Mouse (Mus musculus) MEL (cell line): ENCODE results near the gene Lrpprc. TPM values are rescaled to one million over a fixed set of nuclear protein-coding genes. Genes with fewer than 3 reads are reported as not detected.

Experiments used
- DNase-seq: peaks from one replicate; pipeline ENCODE4 v3.0.0; 2011; ENCODE audit warnings: low read depth, low spot score
- H3K27ac ChIP-seq: 2 replicates; pipeline ENCODE4 v1.5.1; 2012; ENCODE audit warnings: low read depth, mild to moderate bottlenecking, control low read depth, low read length, moderate library complexity; ENCODE audit not compliant: control insufficient read depth
- H3K27me3 ChIP-seq, 2 experiments: fragments of 150-350 bp in 1 of 2; sonication (generic) in 1 of 2; 2 replicates each; pipeline ENCODE4 v1.6.1; 2012; ENCODE audit warnings: low read length in 2 of 2, mild to moderate bottlenecking in 2 of 2, improper control_type of control experiment in 1 of 2, moderate library complexity in 1 of 2; ENCODE audit not compliant: insufficient read depth in 2 of 2, control insufficient read depth in 1 of 2
- H3K36me3 ChIP-seq, 2 experiments: 2 replicates each; pipeline ENCODE4 v1.6.1; 2012 to 2014; ENCODE audit warnings: low read length in 2 of 2, improper control_type of control experiment in 1 of 2, inconsistent platforms in 1 of 2, mild to moderate bottlenecking in 1 of 2; ENCODE audit not compliant: insufficient read depth in 2 of 2, control insufficient read depth in 1 of 2
- H3K4me1 ChIP-seq, 2 experiments: fragments of 150-350 bp in 1 of 2; sonication (generic) in 1 of 2; 2 replicates each; pipeline ENCODE4 v1.6.1; 2012; ENCODE audit warnings: low read length in 2 of 2, improper control_type of control experiment in 1 of 2, mild to moderate bottlenecking in 1 of 2; ENCODE audit not compliant: insufficient read depth in 2 of 2, control insufficient read depth in 1 of 2
- H3K4me3 ChIP-seq, 2 experiments: fragments of 150-350 bp in 1 of 2; sonication (generic) in 1 of 2; 2 replicates each; pipeline ENCODE4 v1.5.1; 2012; ENCODE audit warnings: low read depth in 2 of 2, low read length in 2 of 2, mild to moderate bottlenecking in 2 of 2, moderate library complexity in 2 of 2, control low read depth in 1 of 2, improper control_type of control experiment in 1 of 2; ENCODE audit not compliant: control insufficient read depth in 1 of 2, insufficient read depth in 1 of 2
- H3K79me2 ChIP-seq: 2 replicates; pipeline ENCODE4 v1.6.1; 2012; ENCODE audit warnings: mild to moderate bottlenecking, low read length, moderate library complexity; ENCODE audit not compliant: control insufficient read depth, poor library complexity, insufficient read depth
- H3K9ac ChIP-seq: 2 replicates; pipeline ENCODE4 v1.6.1; 2012; ENCODE audit warnings: low read depth, mild to moderate bottlenecking, control low read depth, low read length, moderate library complexity; ENCODE audit not compliant: control insufficient read depth, poor library complexity, severe bottlenecking
- H3K9me3 ChIP-seq: fragments of 150-350 bp; sonication (generic); replicated peaks from 2 replicates; pipeline ENCODE4 v1.6.1; 2012; ENCODE audit warnings: mild to moderate bottlenecking, low read length, improper control_type of control experiment, moderate library complexity; ENCODE audit not compliant: insufficient read depth
- BHLHE40 ChIP-seq: IDR thresholded peaks from 2 replicates; pipeline ENCODE4 v1.6.1; 2012; ENCODE audit warnings: low read depth, mild to moderate bottlenecking, inconsistent platforms, low read length, improper control_type of control experiment, borderline replicate concordance
- CHD2 ChIP-seq: IDR thresholded peaks from 2 replicates; pipeline ENCODE4 v1.6.1; 2011; ENCODE audit warnings: low read length, improper control_type of control experiment
- EP300 ChIP-seq, 2 experiments: IDR thresholded peaks; 2 replicates each; pipeline ENCODE4 v1.6.1; 2011; ENCODE audit warnings: improper control_type of control experiment in 2 of 2, low read length in 2 of 2, low read depth in 1 of 2, mild to moderate bottlenecking in 1 of 2
- GABPA ChIP-seq: IDR thresholded peaks from 2 replicates; pipeline ENCODE4 v1.6.1; 2012; ENCODE audit warnings: low read depth, mild to moderate bottlenecking, inconsistent platforms, low read length, improper control_type of control experiment, moderate library complexity
- HCFC1 ChIP-seq: IDR thresholded peaks from 2 replicates; pipeline ENCODE4 v1.6.1; 2012; ENCODE audit warnings: low read depth, mild to moderate bottlenecking, inconsistent platforms, low read length, improper control_type of control experiment, moderate library complexity
- MAZ ChIP-seq: IDR thresholded peaks from 2 replicates; pipeline ENCODE4 v1.6.1; 2012; ENCODE audit warnings: low read depth, mild to moderate bottlenecking, inconsistent platforms, low read length, improper control_type of control experiment
- MEF2A ChIP-seq: IDR thresholded peaks from 2 replicates; pipeline ENCODE4 v1.6.1; 2014; ENCODE audit warnings: low read depth, mild to moderate bottlenecking, inconsistent platforms, low read length, improper control_type of control experiment; ENCODE audit not compliant: poor library complexity, insufficient replicate concordance, severe bottlenecking; ENCODE audit errors: extremely low read depth
- MXI1 ChIP-seq: IDR thresholded peaks from 2 replicates; pipeline ENCODE4 v1.6.1; 2011; ENCODE audit warnings: mild to moderate bottlenecking, low read depth, low read length, improper control_type of control experiment
- NELFE ChIP-seq: IDR thresholded peaks from 2 replicates; pipeline ENCODE4 v1.6.1; 2011; ENCODE audit warnings: low read depth, low read length, improper control_type of control experiment
- NRF1 ChIP-seq: IDR thresholded peaks from 2 replicates; pipeline ENCODE4 v1.6.1; 2014; ENCODE audit warnings: low read depth, mild to moderate bottlenecking, inconsistent platforms, low read length, improper control_type of control experiment, moderate library complexity; ENCODE audit not compliant: poor library complexity, insufficient read depth, severe bottlenecking
- POLR2AphosphoS2 ChIP-seq: IDR thresholded peaks from 2 replicates; pipeline ENCODE4 v1.6.1; 2011; ENCODE audit warnings: low read length, improper control_type of control experiment
- POLR2AphosphoS5 ChIP-seq: IDR thresholded peaks from 2 replicates; pipeline ENCODE4 v1.6.1; 2012; ENCODE audit warnings: low read depth, borderline replicate concordance, mild to moderate bottlenecking, inconsistent platforms, low read length, moderate library complexity, mixed read lengths
- SMC3 ChIP-seq: IDR thresholded peaks from 2 replicates; pipeline ENCODE4 v1.6.1; 2011; ENCODE audit warnings: low read depth, low read length, improper control_type of control experiment
- TAL1 ChIP-seq: IDR thresholded peaks from 2 replicates; pipeline ENCODE4 v1.6.1; 2012; ENCODE audit warnings: mild to moderate bottlenecking, inconsistent platforms, low read length, moderate library complexity, mixed read lengths
- TCF12 ChIP-seq: IDR thresholded peaks from 2 replicates; pipeline ENCODE4 v1.6.1; 2014; ENCODE audit warnings: low read depth, mild to moderate bottlenecking, inconsistent platforms, low read length, improper control_type of control experiment, moderate library complexity
- USF1 ChIP-seq: IDR thresholded peaks from 2 replicates; pipeline ENCODE4 v1.6.1; 2014; ENCODE audit warnings: low read depth, mild to moderate bottlenecking, inconsistent platforms, low read length, improper control_type of control experiment, moderate library complexity
- polyA plus RNA-seq, 2 experiments: library from polyadenylated mRNA; stranded (reverse) in 1 of 2; unstranded in 1 of 2; fragments of >175 nt in 1 of 2; fragments of >200 nt in 1 of 2; gene quantifications; 2 replicates each; pipeline versions ENCODE4 v1.2.1 to v1.2.4; 2012; ENCODE audit warnings: low replicate concordance in 2 of 2, low read depth in 1 of 2; ENCODE audit not compliant: insufficient read length in 2 of 2, insufficient read depth in 1 of 2, missing spikeins in 1 of 2
- total RNA-seq: library from RNA; depleted of rRNA; stranded (reverse); fragments of 300-350 nt; gene quantifications from 2 replicates; pipeline ENCODE4 v1.2.3, GENCODE M21; 2012

Lrpprc gene
- total and polyA plus RNA-seq, 3 experiments, result 82.6 to 204 (median 99.1) TPM

DNA sequence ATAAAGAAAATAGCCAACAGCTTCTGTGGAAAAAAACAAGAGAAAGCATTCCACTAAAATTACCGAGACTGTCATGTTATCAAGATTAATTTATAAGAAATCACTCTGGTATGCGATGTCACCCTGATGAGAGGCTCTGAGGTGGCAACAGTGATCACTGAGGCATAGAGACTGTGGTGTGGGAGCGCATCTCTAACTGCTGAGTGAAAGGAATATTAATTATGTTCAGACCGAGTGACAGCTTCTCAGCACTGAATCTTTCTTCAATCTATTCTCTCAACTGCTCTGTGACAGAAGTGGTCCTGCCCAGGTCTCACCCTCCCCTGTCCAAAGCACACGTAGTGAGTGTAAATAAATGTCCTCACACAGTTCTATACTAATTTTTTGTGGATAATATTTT is 37.1 kb downstream of the Lrpprc start:
- H3K4me3 ChIP-seq, result no peak overlapping the region
- no peaks in the 10 kb centered on the region for H3K27me3 ChIP-seq
- no peak overlapping the region for H3K27ac ChIP-seq
- no peak overlapping the region for H3K9ac ChIP-seq
- H3K79me2 ChIP-seq, result no peaks in the 10 kb centered on the region
- no peak for TF ChIP-seq MAZ
- no peaks in the 10 kb centered on the region for H3K9me3 ChIP-seq
- no peak for DNase-seq
- peaks cover 0 to 13% of the 10 kb centered on the region in 2 experiments; a peak in 2 of 4 replicates for H3K36me3 ChIP-seq
- no peaks in the 10 kb centered on the region for H3K4me1 ChIP-seq

GRCm38 (mm10) chr17:84752286-84752685 is 38.3 kb downstream of the Lrpprc start:
- no peaks in the 10 kb centered on the region for H3K4me1 ChIP-seq
- no peak overlapping the region for H3K27ac ChIP-seq
- H3K27me3 ChIP-seq, result no peaks in the 10 kb centered on the region
- no peaks in the 10 kb centered on the region for H3K79me2 ChIP-seq
- peaks cover 0 to 13% of the 10 kb centered on the region in 2 experiments; a peak in 2 of 4 replicates for H3K36me3 ChIP-seq
- TF ChIP-seq MEF2A (no peak), EP300 (IDR thresholded peaks at IDR 0.05; ENCODE audit: low read depth in 1 of 2, low read length in 2 of 2) (no peak), HCFC1 (no peak), NELFE (no peak), MXI1 (no peak), USF1 (no peak), TCF12 (no peak), CHD2 (no peak), TAL1 (no peak), GABPA (no peak), POLR2AphosphoS2 (no peak), SMC3 (no peak), MAZ (no peak), POLR2AphosphoS5 (no peak), NRF1 (no peak), BHLHE40 (no peak)
- H3K9ac ChIP-seq, result no peak overlapping the region
- H3K9me3 ChIP-seq, result no peaks in the 10 kb centered on the region
- H3K4me3 ChIP-seq, result no peak overlapping the region
- DNase-seq, result no peak
